Mouse (Mus musculus) cortical plate, adult 2 months (tissue): Measurements from ENCODE around the gene Fbxo3. TPM values are rescaled to one million over a fixed set of nuclear protein-coding genes. Genes with fewer than 3 reads are reported as not detected.
"Not testable (repeated sequence)": the region's sequence is repeated elsewhere in the genome, so short reads cannot be mapped to it uniquely, and the experiment has no call there.

Experiments used
- H3K27ac ChIP-seq: fragments of 200-500 bp; 2 replicates; pipeline ENCODE4 v1.5.1; 2012; ENCODE audit warnings: low read length, control low read depth, inconsistent platforms; ENCODE audit not compliant: insufficient read depth
- H3K4me1 ChIP-seq: fragments of 200-500 bp; 2 replicates; pipeline ENCODE4 v1.6.1; 2011; ENCODE audit warnings: low read length; ENCODE audit not compliant: control insufficient read depth, insufficient read depth
- H3K4me3 ChIP-seq: fragments of 200-500 bp; 2 replicates; pipeline ENCODE4 v1.5.1; 2011; ENCODE audit warnings: mild to moderate bottlenecking, low read length, control low read depth; ENCODE audit not compliant: insufficient read depth
- CTCF ChIP-seq: fragments of 200-500 bp; IDR thresholded peaks from 2 replicates; pipeline ENCODE4 v1.5.1; 2011; ENCODE audit warnings: mild to moderate bottlenecking, control low read depth, low read length; ENCODE audit not compliant: insufficient read depth; ENCODE audit errors: extremely low read depth
- POLR2A ChIP-seq: fragments of 200-500 bp; IDR thresholded peaks from 2 replicates; pipeline ENCODE4 v1.6.1; 2011; ENCODE audit warnings: mild to moderate bottlenecking, low read length, control low read depth; ENCODE audit not compliant: insufficient read depth; ENCODE audit errors: extremely low read depth
- polyA plus RNA-seq: library from polyadenylated mRNA; depleted of rRNA; stranded (reverse); fragments of >200 nt; gene quantifications from 2 replicates; pipeline ENCODE4 v1.2.3, GENCODE M21; 2012; rRNA removed

Fbxo3 gene
- polyA plus RNA-seq, result 55.0 and 55.4 TPM in 2 replicates

DNA sequence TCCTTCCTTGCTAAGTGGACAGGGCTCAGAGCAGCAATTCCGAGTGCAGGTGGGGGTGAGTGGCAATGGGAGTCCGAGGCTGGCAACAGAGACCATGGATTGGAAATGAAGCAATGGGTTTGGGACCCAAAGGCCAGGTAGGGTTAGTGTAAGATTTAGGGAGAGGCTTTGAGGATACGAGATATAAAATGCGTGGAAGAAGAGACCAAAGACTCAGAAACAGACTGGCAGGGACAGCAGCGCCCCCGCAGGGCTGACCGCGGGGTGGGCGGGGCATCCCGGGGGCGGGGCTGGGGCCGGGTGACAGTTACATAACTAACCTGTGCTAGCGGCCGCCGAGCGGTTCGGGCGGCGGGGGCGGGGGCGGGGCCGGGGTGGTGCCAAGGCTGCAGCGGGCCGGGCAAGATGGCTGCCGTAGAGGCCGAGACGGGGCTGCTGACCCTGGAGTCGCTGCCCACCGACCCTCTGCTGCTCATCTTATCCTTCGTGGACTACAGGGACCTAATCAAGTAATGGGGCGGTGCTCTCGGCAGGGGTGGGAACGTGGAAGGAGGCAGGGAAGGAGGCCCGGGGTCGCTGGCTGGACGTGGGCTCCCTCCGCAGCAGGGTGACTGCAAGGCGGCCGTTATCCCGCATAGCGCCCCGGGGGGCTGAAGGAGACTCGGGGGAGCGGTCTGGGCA is at the start of gene Fbxo3:
TSS of gene Fbxo3 (plus strand) at position 264 of the 681 bp plus-strand sequence.
- Histone ChIP-seq H3K27ac (peak within 1 kb of the TSS; percentile 76), H3K4me1 (peaks cover 4% of the 10 kb centered on the region; the same call in 1 of the 2 replicates), H3K4me3 (peak within 1 kb of the TSS; percentile 85)
- TF ChIP-seq CTCF (no peak), POLR2A (peak; percentile 57; the same call in 1 of the 2 replicates)

DNA sequence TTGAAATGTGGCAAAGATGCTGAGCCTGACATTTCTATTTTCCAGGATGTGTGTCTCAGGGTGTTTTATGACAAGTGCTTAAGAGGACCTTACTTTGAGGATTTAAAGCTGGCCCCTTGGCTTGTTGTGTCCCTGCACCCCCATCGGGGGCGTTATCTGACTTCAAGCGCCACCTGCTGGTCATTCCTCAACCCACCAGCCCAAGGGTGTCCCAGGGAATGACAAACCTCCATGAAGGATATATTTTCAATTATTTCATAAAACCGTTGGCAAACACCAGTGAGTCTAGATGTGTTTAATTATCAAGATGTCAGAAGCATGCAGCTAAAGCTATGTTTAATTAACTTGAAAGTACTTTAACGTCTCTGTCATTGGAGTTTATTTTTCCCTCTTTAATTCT is 45.3 kb upstream of the Fbxo3 start:
- H3K4me1 ChIP-seq, result no peaks in the 10 kb centered on the region

DNA sequence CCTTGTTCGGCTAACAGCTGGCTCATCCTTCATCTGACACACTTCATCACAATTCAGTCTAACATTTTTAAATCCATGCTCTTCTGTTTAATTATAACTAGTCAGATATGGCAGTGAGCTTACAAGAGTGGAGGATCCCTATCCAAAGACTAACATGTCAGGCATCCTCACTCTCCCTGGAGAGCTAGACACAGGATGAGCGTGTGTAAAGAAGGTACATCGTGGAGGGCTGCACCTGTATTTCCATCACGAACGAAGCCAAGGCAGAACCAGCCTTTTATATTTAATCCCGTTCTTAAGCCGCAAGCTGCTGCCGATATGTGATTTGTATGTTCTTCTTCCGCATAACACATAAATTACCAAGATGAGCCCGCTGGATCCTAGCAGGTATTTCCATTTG is 44.4 kb upstream of the Fbxo3 start:
- no peaks in the 10 kb centered on the region for H3K4me1 ChIP-seq
- H3K27ac ChIP-seq, result no peak overlapping the region
- TF ChIP-seq POLR2A, result no peak
- TF ChIP-seq CTCF, result no peak
- no peak overlapping the region for H3K4me3 ChIP-seq

More for the DNA sequence above, 45.3 kb upstream of the Fbxo3 start:
- Histone ChIP-seq H3K27ac (no peak overlapping the region), H3K4me3 (no peak overlapping the region)
- TF ChIP-seq POLR2A (no peak), CTCF (peak; percentile 76)

DNA sequence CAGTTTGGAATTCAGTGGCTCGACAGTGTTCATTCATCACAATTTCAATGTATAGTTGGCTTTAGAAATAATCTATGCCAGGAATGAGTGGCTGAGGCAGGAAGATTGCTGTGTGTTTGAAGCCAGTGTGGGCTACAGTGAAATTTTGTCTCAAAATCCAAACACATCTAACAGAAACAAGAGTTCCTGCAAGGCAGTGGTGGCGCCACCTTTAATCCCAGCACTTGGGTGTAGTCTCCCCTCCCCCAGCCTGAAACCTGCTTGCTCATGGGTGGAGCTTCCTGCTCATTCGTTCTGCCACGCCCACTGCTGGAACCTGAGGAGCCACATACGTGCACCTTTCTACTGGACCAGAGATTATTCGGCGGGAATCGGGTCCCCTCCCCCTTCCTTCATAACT is 39.9 kb upstream of the Fbxo3 start:
- H3K4me1 ChIP-seq, result not testable (repeated sequence)

DNA sequence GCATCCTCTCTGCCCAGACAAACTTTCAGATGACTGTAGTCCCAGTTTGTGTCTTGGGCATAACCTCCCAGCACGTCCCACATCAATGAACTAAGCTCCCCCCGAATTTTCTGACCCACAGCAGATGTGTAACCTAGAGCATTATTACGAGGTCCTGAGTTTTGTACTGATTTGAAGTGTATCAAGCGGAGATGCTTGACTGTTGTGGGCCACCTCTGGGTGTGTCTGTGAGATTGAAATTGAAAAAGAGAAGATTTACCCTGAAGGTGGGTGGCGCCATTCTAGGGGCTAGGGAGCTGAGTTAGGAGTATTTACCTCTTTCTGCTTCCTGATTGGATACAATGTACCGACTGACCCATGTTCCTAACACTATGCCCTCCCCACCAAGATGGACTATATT is 37.8 kb upstream of the Fbxo3 start:
- Histone ChIP-seq H3K4me1 (no peaks in the 10 kb centered on the region), H3K27ac (no peak overlapping the region), H3K4me3 (no peak overlapping the region)
- TF ChIP-seq CTCF (no peak), POLR2A (no peak)

More for the DNA sequence above, 39.9 kb upstream of the Fbxo3 start:
- H3K4me3 ChIP-seq, H3K27ac ChIP-seq: not testable (repeated sequence)

DNA sequence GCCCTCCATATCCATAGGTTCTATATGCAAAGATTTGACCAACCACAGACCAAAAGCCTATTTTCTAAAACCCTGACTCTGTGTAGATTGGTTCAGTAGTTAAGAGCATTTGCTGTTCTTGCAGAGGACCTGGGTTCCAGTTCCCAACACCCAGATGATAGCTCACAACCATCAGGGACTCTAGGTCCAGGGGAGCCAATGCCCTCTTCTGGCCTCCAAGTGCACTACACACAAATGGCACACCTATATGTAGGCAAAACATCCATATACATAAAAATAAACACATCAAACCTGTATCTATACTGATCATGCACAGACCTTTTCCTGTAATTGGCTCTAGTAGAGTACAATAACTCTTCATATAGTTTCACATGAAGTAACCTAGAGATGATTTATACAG is 36.2 kb upstream of the Fbxo3 start:
- H3K27ac ChIP-seq, result no peak overlapping the region
- no peaks in the 10 kb centered on the region for H3K4me1 ChIP-seq
- TF ChIP-seq POLR2A (no peak), CTCF (no peak)
- H3K4me3 ChIP-seq, result no peak overlapping the region

DNA sequence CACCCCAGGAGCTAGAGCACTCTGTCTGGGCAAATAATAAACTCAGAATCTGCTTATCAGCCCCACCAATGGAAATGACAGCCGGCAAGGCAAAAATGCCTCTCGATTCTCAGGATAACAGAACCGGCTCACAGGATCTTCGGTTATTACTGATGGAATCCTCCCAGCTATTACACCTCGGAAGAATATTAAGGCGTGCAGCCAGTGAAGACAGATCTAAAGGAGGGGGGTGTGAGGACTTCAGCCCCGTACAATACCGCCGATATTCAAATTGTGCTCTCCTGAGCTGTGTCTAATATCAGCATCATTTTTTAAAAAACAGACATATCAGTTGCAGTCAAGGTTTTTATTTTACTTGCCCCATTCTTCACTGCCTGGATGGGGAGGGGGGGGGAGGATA is 35.4 kb upstream of the Fbxo3 start:
- Histone ChIP-seq H3K4me3 (no peak overlapping the region), H3K27ac (no peak overlapping the region), H3K4me1 (no peaks in the 10 kb centered on the region)
- TF ChIP-seq CTCF (no peak), POLR2A (no peak)

DNA sequence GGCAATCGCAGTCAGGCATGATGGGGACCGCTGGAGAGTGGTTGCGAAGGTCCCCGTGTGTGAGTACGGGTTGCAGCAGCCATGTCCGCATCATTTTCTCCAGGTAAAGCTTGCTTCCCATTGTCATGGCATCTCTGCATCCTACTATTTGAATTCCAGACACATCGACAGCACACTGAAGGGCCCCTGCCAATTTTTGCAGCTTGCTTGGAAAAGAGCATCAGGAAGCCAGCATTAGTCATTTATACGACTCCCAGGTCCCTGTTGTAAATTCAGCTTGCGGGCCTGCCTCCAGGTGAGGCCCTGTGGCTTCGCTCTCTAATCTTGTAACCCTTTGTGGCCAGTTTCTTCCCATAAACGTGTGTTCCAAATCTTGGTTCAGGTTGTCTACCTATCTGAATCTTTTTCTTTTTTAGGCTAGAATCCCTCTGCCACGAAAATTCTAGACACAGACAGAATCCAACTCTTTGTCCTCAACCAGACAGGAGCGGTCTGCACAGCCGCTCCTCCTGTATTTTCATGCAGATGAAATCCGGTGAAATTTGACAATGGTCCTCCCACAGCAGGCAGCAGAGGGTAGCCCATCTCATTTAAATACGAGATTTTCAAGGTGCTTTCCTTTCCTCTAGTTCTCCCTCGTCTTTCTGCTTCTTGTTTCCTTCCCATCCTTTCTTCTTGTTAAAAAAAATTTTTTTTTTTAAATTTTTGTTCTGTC is 34.7 kb upstream of the Fbxo3 start:
- Histone ChIP-seq H3K27ac (no peak overlapping the region), H3K4me3 (no peak overlapping the region), H3K4me1 (no peaks in the 10 kb centered on the region)
- TF ChIP-seq POLR2A (no peak), CTCF (no peak)

DNA sequence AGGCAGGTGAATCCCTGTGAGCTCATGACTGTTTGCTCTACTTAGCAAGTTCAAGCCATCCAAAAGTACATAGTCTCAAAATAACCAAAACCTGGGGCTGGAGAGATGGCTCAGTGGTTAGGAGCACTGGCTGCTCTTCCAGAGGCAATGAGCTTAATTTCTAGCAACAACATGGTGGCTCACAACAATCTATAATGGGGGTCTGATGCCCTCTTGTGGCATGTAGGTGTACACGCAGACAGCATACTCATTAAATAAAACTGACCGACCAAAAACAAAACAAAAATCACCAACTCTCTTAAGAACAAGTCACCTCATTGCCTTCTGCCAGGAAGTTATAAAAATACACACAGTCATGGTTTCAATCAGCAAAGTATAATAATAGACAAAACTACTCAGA is 26.4 kb upstream of the Fbxo3 start:
- TF ChIP-seq POLR2A, result no peak
- peak; percentile 59 for TF ChIP-seq CTCF
- H3K27ac ChIP-seq, result no peak overlapping the region
- no peak overlapping the region for H3K4me3 ChIP-seq
- no peaks in the 10 kb centered on the region for H3K4me1 ChIP-seq

DNA sequence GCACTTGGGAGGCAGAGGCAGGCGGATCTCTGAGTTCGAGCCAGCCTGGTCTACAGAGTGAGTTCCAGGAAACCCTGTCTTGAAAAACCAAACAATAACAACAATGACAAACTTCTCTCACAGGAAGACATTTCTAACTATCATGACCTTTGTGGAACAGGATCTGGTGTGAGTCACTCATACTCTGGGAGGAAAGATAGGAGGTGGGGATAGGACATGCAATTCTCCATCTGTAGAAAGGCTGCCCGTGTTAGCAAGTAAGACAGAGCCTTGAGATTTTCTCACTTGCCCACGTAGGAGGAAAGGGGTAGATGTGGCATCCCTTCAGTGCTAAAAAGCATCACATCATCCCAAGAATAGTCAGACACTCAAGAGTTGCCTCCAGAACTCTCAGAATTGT is 25.7 kb upstream of the Fbxo3 start:
- Histone ChIP-seq H3K4me3 (no peak overlapping the region), H3K27ac (no peak overlapping the region), H3K4me1 (no peaks in the 10 kb centered on the region)
- TF ChIP-seq CTCF (no peak), POLR2A (no peak)
